Mouse (Mus musculus) lung, embryonic 14.5 days (tissue): ENCODE measurements around the gene Crybg3. TPM values are rescaled to one million over a fixed set of nuclear protein-coding genes. Genes with fewer than 3 reads are reported as not detected.

Experiments used
- ATAC-seq: fragments of 200-750 bp; cut with Nextera tagmentation; 2 replicates; pipeline ENCODE4 v1.8.0; 2017; ENCODE audit warnings: mild to moderate bottlenecking, moderate TSS enrichment, moderate library complexity; ENCODE audit not compliant: insufficient read depth
- DNase-seq: peaks from one replicate; pipeline ENCODE4 v3.0.0-alpha.2; 2015
- H3K27ac ChIP-seq: fragments of 300-500 bp; sonication (generic); 2 replicates; pipeline ENCODE4 v1.5.1; 2014; ENCODE audit warnings: low read depth, mild to moderate bottlenecking, moderate library complexity
- H3K27me3 ChIP-seq: fragments of 300-500 bp; sonication (generic); 2 replicates; pipeline ENCODE4 v1.6.1; 2014; ENCODE audit warnings: low read length, control low read depth; ENCODE audit not compliant: insufficient read depth
- H3K36me3 ChIP-seq: fragments of 300-500 bp; sonication (generic); 2 replicates; pipeline ENCODE4 v1.6.1; 2014; ENCODE audit warnings: control low read depth; ENCODE audit not compliant: insufficient read depth
- H3K4me1 ChIP-seq: fragments of 300-500 bp; sonication (generic); 2 replicates; pipeline ENCODE4 v1.6.1; 2014; ENCODE audit warnings: antibody characterized with exemption, control low read depth; ENCODE audit not compliant: insufficient read depth
- H3K4me2 ChIP-seq: fragments of 300-500 bp; sonication (generic); 2 replicates; pipeline ENCODE4 v1.6.1; 2014; ENCODE audit warnings: mild to moderate bottlenecking
- H3K4me3 ChIP-seq: fragments of 300-500 bp; sonication (generic); 2 replicates; pipeline ENCODE4 v1.5.1; 2014; ENCODE audit warnings: low read depth, low read length
- H3K9ac ChIP-seq: fragments of 300-500 bp; sonication (generic); 2 replicates; pipeline ENCODE4 v1.6.1; 2014
- H3K9me3 ChIP-seq: fragments of 300-500 bp; sonication (generic); 2 replicates; pipeline ENCODE4 v1.6.1; 2016; ENCODE audit warnings: low read depth, low read length, control low read depth
- CTCF ChIP-seq: IDR thresholded peaks from 2 replicates; pipeline ENCODE4 v1.5.1; 2016; ENCODE audit warnings: antibody characterized with exemption, low read depth
- WGBS: fragments of 180-500 bp; shearing (Covaris S2); extraction: QIAGEN DNeasy Blood & Tissue Kit; methylation state at CpG from one replicate; pipeline ENCODE4 v1.1.7; 2014; 5-methylcytosine and 5-hydroxymethylcytosine counted together
- polyA plus RNA-seq: library from polyadenylated mRNA; unstranded; fragments of >200 nt; fragmentation: Nextera tagmentation; extraction: Ambion mirVana; gene quantifications from 2 replicates; pipeline ENCODE4 v1.2.1, GENCODE M21; 2014

The Crybg3 gene
- polyA plus RNA-seq, 1 experiment from 2014 or later, result 9.7 TPM

- H3K9me3 ChIP-seq, result no peaks in the 10 kb centered on the region
- 0 out of 2 replicates have a peak, but pooled peaks cover 6% of the 10 kb centered on the region for H3K36me3 ChIP-seq
- no peak for ATAC-seq
- no peak for DNase-seq
- no peaks in the 10 kb centered on the region for H3K27me3 ChIP-seq
- 70% methylated on average over 2 of the region's 2 CpGs for WGBS
- no peaks in the 10 kb centered on the region for H3K4me1 ChIP-seq
- no peak overlapping the region for H3K27ac ChIP-seq
- H3K4me2 ChIP-seq, result no peak overlapping the region
- no peak for TF ChIP-seq CTCF
- no peak overlapping the region for H3K9ac ChIP-seq
- no peak overlapping the region for H3K4me3 ChIP-seq
These were observed 35.1 kb downstream of the Crybg3 start for GRCm38 (mm10) chr16:59565631-59566030.

- DNase-seq (no peak), ATAC-seq (no peak)
- Histone ChIP-seq H3K27me3 (no peaks in the 10 kb centered on the region), H3K9me3 (no peaks in the 10 kb centered on the region), H3K4me1 (no peaks in the 10 kb centered on the region), H3K36me3 (0 out of 2 replicates have a peak, but pooled peaks cover 6% of the 10 kb centered on the region), H3K4me3 (no peak overlapping the region), H3K9ac (no peak overlapping the region), H3K4me2 (no peak overlapping the region), H3K27ac (no peak overlapping the region)
- TF ChIP-seq CTCF, result no peak
- WGBS, result 80% methylated on average over 5 of the region's 5 CpGs
These were observed 36.8 kb downstream of the Crybg3 start for GRCm38 (mm10) chr16:59564025-59564424.

- Histone ChIP-seq H3K36me3 (peaks cover 10% of the 10 kb centered on the region; the same call in 1 of the 2 replicates), H3K4me1 (no peaks in the 10 kb centered on the region), H3K4me3 (no peak overlapping the region), H3K4me2 (no peak overlapping the region), H3K9ac (no peak overlapping the region), H3K9me3 (no peaks in the 10 kb centered on the region), H3K27me3 (no peaks in the 10 kb centered on the region), H3K27ac (peak overlapping the region; percentile 60)
- 31% methylated on average over 22 of the region's 22 CpGs for WGBS
- no peak for TF ChIP-seq CTCF
- ATAC-seq, result peak; percentile 89
- DNase-seq, result peak; percentile 80
These were observed 41.2 kb downstream of the Crybg3 start for GRCm38 (mm10) chr16:59559300-59560200.

GRCm38 (mm10) chr16:59558916-59559299, 41.9 kb downstream of the Crybg3 start:
- 0 out of 2 replicates have a peak, but pooled peaks have one; percentile 7 for ATAC-seq
- Histone ChIP-seq H3K4me3 (no peak overlapping the region), H3K36me3 (peaks cover 10% of the 10 kb centered on the region; the same call in 1 of the 2 replicates), H3K4me1 (no peaks in the 10 kb centered on the region), H3K9me3 (no peaks in the 10 kb centered on the region), H3K27me3 (no peaks in the 10 kb centered on the region), H3K27ac (no peak overlapping the region), H3K4me2 (no peak overlapping the region), H3K9ac (no peak overlapping the region)
- TF ChIP-seq CTCF, result no peak
- no peak for DNase-seq
- WGBS, result 84% methylated on average over 10 of the region's 10 CpGs

- H3K36me3 ChIP-seq, result peaks cover 7% of the 10 kb centered on the region; the same call in 1 of the 2 replicates
- no peak overlapping the region for H3K9ac ChIP-seq
- no peak for ATAC-seq
- DNase-seq, result no peak
- H3K4me1 ChIP-seq, result 0 out of 2 replicates have a peak, but pooled peaks cover 2% of the 10 kb centered on the region
- no peak overlapping the region for H3K4me3 ChIP-seq
- no peaks in the 10 kb centered on the region for H3K27me3 ChIP-seq
- H3K9me3 ChIP-seq, result no peaks in the 10 kb centered on the region
- no peak overlapping the region for H3K4me2 ChIP-seq
- H3K27ac ChIP-seq, result no peak overlapping the region
- no peak for TF ChIP-seq CTCF
- 75% methylated on average over 12 of the region's 12 CpGs for WGBS
These were observed 47.2 kb downstream of the Crybg3 start for GRCm38 (mm10) chr16:59553490-59554161.

- H3K27ac ChIP-seq, result no peak overlapping the region
- no peaks in the 10 kb centered on the region for H3K27me3 ChIP-seq
- 50% methylated on average over 5 of the region's 5 CpGs for WGBS
- ATAC-seq (no peak), DNase-seq (no peak)
- no peaks in the 10 kb centered on the region for H3K36me3 ChIP-seq
- peaks cover 11% of the 10 kb centered on the region for H3K4me1 ChIP-seq
- H3K9me3 ChIP-seq, result no peaks in the 10 kb centered on the region
- no peak overlapping the region for H3K4me2 ChIP-seq
- H3K9ac ChIP-seq, result no peak overlapping the region
- no peak for TF ChIP-seq CTCF
- H3K4me3 ChIP-seq, result no peak overlapping the region
These were observed 49.3 kb downstream of the Crybg3 start for GRCm38 (mm10) chr16:59551507-59551906.

- H3K27ac ChIP-seq, result no peak overlapping the region
- H3K4me3 ChIP-seq, result no peak overlapping the region
- 91% methylated on average over 15 of the region's 15 CpGs for WGBS
- TF ChIP-seq CTCF, result no peak
- peaks cover 11% of the 10 kb centered on the region for H3K4me1 ChIP-seq
- H3K9ac ChIP-seq, result no peak overlapping the region
- DNase-seq (no peak), ATAC-seq (no peak)
- no peaks in the 10 kb centered on the region for H3K9me3 ChIP-seq
- no peaks in the 10 kb centered on the region for H3K27me3 ChIP-seq
- H3K36me3 ChIP-seq, result no peaks in the 10 kb centered on the region
- no peak overlapping the region for H3K4me2 ChIP-seq
These were observed 51.1 kb downstream of the Crybg3 start for GRCm38 (mm10) chr16:59549631-59550030.
